Mouse (Mus musculus) heart, embryonic 13.5 days (tissue): ENCODE data around the gene Pole2. TPM values are rescaled to one million over a fixed set of nuclear protein-coding genes. Genes with fewer than 3 reads are reported as not detected.
A peak's percentile ranks its signal among the peaks of the same experiment; 100 is the strongest.

Experiments used
- ATAC-seq: fragments of 200-750 bp; cut with Nextera tagmentation; 2 replicates; pipeline ENCODE4 v1.8.0; 2017; ENCODE audit warnings: moderate TSS enrichment; ENCODE audit not compliant: insufficient number of reproducible peaks, low FRiP score, low TSS enrichment; ENCODE audit errors: extremely low read depth
- H3K27ac ChIP-seq: fragments of 300-500 bp; sonication (generic); replicated peaks from 2 replicates; pipeline ENCODE4 v1.5.1; 2015; ENCODE audit warnings: moderate library complexity, mild to moderate bottlenecking, inconsistent platforms
- H3K27me3 ChIP-seq: fragments of 300-500 bp; sonication (generic); replicated peaks from 2 replicates; pipeline ENCODE4 v1.6.1; 2015; ENCODE audit warnings: mild to moderate bottlenecking, inconsistent platforms
- H3K36me3 ChIP-seq: fragments of 300-500 bp; sonication (generic); 2 replicates; pipeline ENCODE4 v1.6.1; 2015; ENCODE audit warnings: mild to moderate bottlenecking, inconsistent platforms
- H3K4me1 ChIP-seq: fragments of 300-500 bp; sonication (generic); 2 replicates; pipeline ENCODE4 v1.6.1; 2015; ENCODE audit warnings: inconsistent platforms
- H3K4me2 ChIP-seq: fragments of 300-500 bp; sonication (generic); 2 replicates; pipeline ENCODE4 v1.6.1; 2015; ENCODE audit warnings: inconsistent platforms, mild to moderate bottlenecking, moderate library complexity
- H3K4me3 ChIP-seq: fragments of 300-500 bp; sonication (generic); 2 replicates; pipeline ENCODE4 v1.5.1; 2015; ENCODE audit warnings: moderate library complexity, mild to moderate bottlenecking, inconsistent platforms
- H3K9ac ChIP-seq: fragments of 300-500 bp; sonication (generic); 2 replicates; pipeline ENCODE4 v1.6.1; 2015; ENCODE audit warnings: inconsistent platforms, mild to moderate bottlenecking, moderate library complexity
- H3K9me3 ChIP-seq: fragments of 300-500 bp; sonication (generic); 2 replicates; pipeline ENCODE4 v1.6.1; 2016; ENCODE audit warnings: inconsistent platforms
- WGBS: fragments of 180-500 bp; shearing (Covaris S2); methylation state at CpG from one replicate; pipeline ENCODE4 v1.1.7; 2015; ENCODE audit warnings: mixed read lengths; 5-methylcytosine and 5-hydroxymethylcytosine counted together
- polyA plus RNA-seq: library from polyadenylated mRNA; unstranded; fragments of >200 nt; fragmentation: Nextera tagmentation; extraction: Ambion mirVana; gene quantifications from 2 replicates; pipeline ENCODE4 v1.2.1, GENCODE M21; 2015

Gene Pole2
- polyA plus RNA-seq, result 14.6 and 18.5 TPM in 2 replicates

- ATAC-seq, result peak; percentile 88
- Histone ChIP-seq H3K4me3 (peak within 1 kb of the TSS; percentile 66), H3K4me1 (peaks cover 15% of the 10 kb centered on the region), H3K9me3 (no peaks in the 10 kb centered on the region), H3K27ac (peak within 1 kb of the TSS; percentile 84), H3K27me3 (no peaks in the 10 kb centered on the region), H3K36me3 (peaks cover 22% of the 10 kb centered on the region), H3K9ac (peak within 1 kb of the TSS; percentile 79), H3K4me2 (peak within 1 kb of the TSS; percentile 69)
- under 1% methylated on average over 37 of the region's 37 CpGs for WGBS
Measured at GRCm38 (mm10) chr12:69227776-69228466, at the start of gene Pole2. Pole2 (minus strand) TSS chr12:69228195.

- Histone ChIP-seq H3K4me1 (no peaks in the 10 kb centered on the region), H3K36me3 (no peaks in the 10 kb centered on the region), H3K9me3 (no peaks in the 10 kb centered on the region), H3K4me2 (no peak overlapping the region), H3K4me3 (no peak overlapping the region), H3K27me3 (no peaks in the 10 kb centered on the region), H3K27ac (no peak overlapping the region), H3K9ac (no peak overlapping the region)
- no peak for ATAC-seq
- WGBS, result 75% methylated on average over 2 of the region's 2 CpGs
Measured at GRCm38 (mm10) chr12:69268956-69269355, 41.0 kb upstream of the Pole2 start.

GRCm38 (mm10) chr12:69267956-69268632, 40.1 kb upstream of the Pole2 start:
- no peaks in the 10 kb centered on the region for H3K9me3 ChIP-seq
- H3K27ac ChIP-seq, result no peak overlapping the region
- ATAC-seq, result no peak
- no peaks in the 10 kb centered on the region for H3K4me1 ChIP-seq
- H3K9ac ChIP-seq, result no peak overlapping the region
- H3K4me3 ChIP-seq, result no peak overlapping the region
- H3K4me2 ChIP-seq, result no peak overlapping the region
- no peaks in the 10 kb centered on the region for H3K27me3 ChIP-seq
- 75% methylated on average over 11 of the region's 11 CpGs for WGBS
- H3K36me3 ChIP-seq, result no peaks in the 10 kb centered on the region

- no peaks in the 10 kb centered on the region for H3K4me1 ChIP-seq
- no peak overlapping the region for H3K27ac ChIP-seq
- WGBS, result 70% methylated on average over 3 of the region's 3 CpGs
- no peaks in the 10 kb centered on the region for H3K36me3 ChIP-seq
- no peak overlapping the region for H3K4me3 ChIP-seq
- ATAC-seq, result no peak
- no peak overlapping the region for H3K4me2 ChIP-seq
- H3K9ac ChIP-seq, result no peak overlapping the region
- no peaks in the 10 kb centered on the region for H3K27me3 ChIP-seq
- H3K9me3 ChIP-seq, result no peaks in the 10 kb centered on the region
Measured at GRCm38 (mm10) chr12:69265031-69265430, 37.0 kb upstream of the Pole2 start.

GRCm38 (mm10) chr12:69262251-69262650, 34.3 kb upstream of the Pole2 start:
- Histone ChIP-seq H3K27ac (no peak overlapping the region), H3K4me1 (no peaks in the 10 kb centered on the region), H3K4me2 (no peak overlapping the region), H3K9ac (no peak overlapping the region), H3K9me3 (no peaks in the 10 kb centered on the region), H3K27me3 (no peaks in the 10 kb centered on the region), H3K36me3 (no peaks in the 10 kb centered on the region; the same call in 1 of the 2 replicates), H3K4me3 (no peak overlapping the region)
- no peak for ATAC-seq
- WGBS, result 85% methylated on average over 5 of the region's 5 CpGs

- Histone ChIP-seq H3K27me3 (no peaks in the 10 kb centered on the region), H3K4me3 (no peak overlapping the region), H3K4me2 (no peak overlapping the region), H3K9me3 (no peaks in the 10 kb centered on the region), H3K9ac (no peak overlapping the region), H3K27ac (no peak overlapping the region), H3K36me3 (no peaks in the 10 kb centered on the region; the same call in 1 of the 2 replicates), H3K4me1 (no peaks in the 10 kb centered on the region)
- no peak for ATAC-seq
- 79% methylated on average over 11 of the region's 11 CpGs for WGBS
Measured at GRCm38 (mm10) chr12:69257836-69258235, 29.8 kb upstream of the Pole2 start.

GRCm38 (mm10) chr12:69253806-69254205, 25.8 kb upstream of the Pole2 start:
- no peak for ATAC-seq
- Histone ChIP-seq H3K9me3 (no peaks in the 10 kb centered on the region), H3K27me3 (no peaks in the 10 kb centered on the region), H3K9ac (no peak overlapping the region), H3K4me2 (no peak overlapping the region), H3K4me1 (no peaks in the 10 kb centered on the region), H3K4me3 (no peak overlapping the region), H3K36me3 (peaks cover 4% of the 10 kb centered on the region; the same call in 1 of the 2 replicates), H3K27ac (no peak overlapping the region)
- 76% methylated on average over 1 of the region's 1 CpGs for WGBS

- no peak overlapping the region for H3K27ac ChIP-seq
- H3K9me3 ChIP-seq, result no peaks in the 10 kb centered on the region
- no peaks in the 10 kb centered on the region for H3K4me1 ChIP-seq
- ATAC-seq, result no peak
- no peaks in the 10 kb centered on the region for H3K27me3 ChIP-seq
- no peak overlapping the region for H3K9ac ChIP-seq
- no peak overlapping the region for H3K4me3 ChIP-seq
- H3K4me2 ChIP-seq, result no peak overlapping the region
- WGBS, result 53% methylated on average over 8 of the region's 8 CpGs
- 0 out of 2 replicates have a peak, but pooled peaks cover 4% of the 10 kb centered on the region for H3K36me3 ChIP-seq
Measured at GRCm38 (mm10) chr12:69250756-69251155, 22.8 kb upstream of the Pole2 start.

- WGBS, result 83% methylated on average over 4 of the region's 4 CpGs
- Histone ChIP-seq H3K4me1 (no peaks in the 10 kb centered on the region), H3K27ac (no peak overlapping the region), H3K4me2 (no peak overlapping the region), H3K27me3 (no peaks in the 10 kb centered on the region), H3K36me3 (0 out of 2 replicates have a peak, but pooled peaks cover 4% of the 10 kb centered on the region), H3K9ac (no peak overlapping the region), H3K4me3 (no peak overlapping the region), H3K9me3 (no peaks in the 10 kb centered on the region)
- no peak for ATAC-seq
Measured at GRCm38 (mm10) chr12:69249766-69250165, 21.8 kb upstream of the Pole2 start.

- Histone ChIP-seq H3K36me3 (no peaks in the 10 kb centered on the region), H3K4me3 (peak overlapping the region; percentile 80), H3K4me1 (peaks cover 15% of the 10 kb centered on the region), H3K4me2 (peak overlapping the region; percentile 77), H3K27me3 (no peaks in the 10 kb centered on the region), H3K27ac (peak overlapping the region; percentile 84), H3K9me3 (no peaks in the 10 kb centered on the region), H3K9ac (peak overlapping the region; percentile 91)
- peak; percentile 74 for ATAC-seq
- under 1% methylated on average over 63 of the region's 64 CpGs for WGBS
Measured at GRCm38 (mm10) chr12:69241771-69242431, 13.9 kb upstream of the Pole2 start.

GRCm38 (mm10) chr12:69241405-69241770, 13.4 kb upstream of the Pole2 start:
- ATAC-seq, result no peak
- WGBS, result 0% methylated on average over 3 of the region's 3 CpGs
- H3K27me3 ChIP-seq, result no peaks in the 10 kb centered on the region

More at GRCm38 (mm10) chr12:69241405-69241770, 13.4 kb upstream of the Pole2 start:
- H3K4me1 ChIP-seq, result peaks cover 15% of the 10 kb centered on the region
- no peaks in the 10 kb centered on the region for H3K9me3 ChIP-seq
- peak overlapping the region; percentile 84 for H3K27ac ChIP-seq
- H3K4me2 ChIP-seq, result peak overlapping the region; percentile 77
- H3K4me3 ChIP-seq, result peak overlapping the region; percentile 80
- H3K36me3 ChIP-seq, result no peaks in the 10 kb centered on the region
- H3K9ac ChIP-seq, result peak overlapping the region; percentile 91
